Mouse (Mus musculus): ENCODE results near the gene Dnajc8. TPM values are rescaled to one million over a fixed set of nuclear protein-coding genes. Genes with fewer than 3 reads are reported as not detected.
A peak's percentile ranks its signal among the peaks of the same experiment; 100 is the strongest.

Dnajc8 gene
- total and polyA plus RNA-seq, 3 experiments: 110 to 246 TPM; not detected in 1

GRCm38 (mm10) chr4:132541413-132541812, 6.1 kb downstream of the Dnajc8 start:
- Histone ChIP-seq H3K36me3 (ENCODE audit: control insufficient read depth in 1 of 2, insufficient read depth in 2 of 2, low read length in 2 of 2) (peaks cover 11 to 30% of the 10 kb centered on the region in 2 experiments), H3K27ac (ENCODE audit: control insufficient read depth, low read depth, low read length) (no peak overlapping the region), H3K9ac (ENCODE audit: control insufficient read depth, low read depth, low read length, poor library complexity, severe bottlenecking) (no peak overlapping the region), H3K4me1 (ENCODE audit: control insufficient read depth in 1 of 2, insufficient read depth in 2 of 2, low read length in 2 of 2) (peaks cover 0 to 8% of the 10 kb centered on the region in 2 experiments; a peak in 1 of 4 replicates), H3K79me2 (ENCODE audit: control insufficient read depth, insufficient read depth, low read length, poor library complexity) (peaks cover 13% of the 10 kb centered on the region), H3K4me3 (ENCODE audit: control insufficient read depth in 1 of 2, insufficient read depth in 1 of 2, low read depth in 2 of 2, low read length in 2 of 2) (no peak overlapping the region), H3K9me3 (replicated peaks; ENCODE audit: insufficient read depth, low read length) (no peaks in the 10 kb centered on the region), H3K27me3 (ENCODE audit: control insufficient read depth in 1 of 2, insufficient read depth in 2 of 2, low read length in 2 of 2) (no peaks in the 10 kb centered on the region)
- no peak for DNase-seq (ENCODE audit: low read depth, low spot score)
- TF ChIP-seq E2F4 (IDR thresholded peaks at IDR 0.05; ENCODE audit: borderline replicate concordance, low read depth, low read length) (no peak), CHD2 (IDR thresholded peaks at IDR 0.05; ENCODE audit: low read length) (no peak), MEF2A (IDR thresholded peaks at IDR 0.05; ENCODE audit: extremely low read depth, insufficient replicate concordance, low read depth, low read length, poor library complexity, severe bottlenecking) (no peak), MXI1 (IDR thresholded peaks at IDR 0.05; ENCODE audit: low read depth, low read length) (no peak), USF1 (IDR thresholded peaks at IDR 0.05; ENCODE audit: low read depth, low read length) (no peak), USF2 (IDR thresholded peaks at IDR 0.05; ENCODE audit: borderline replicate concordance in 1 of 2, insufficient read depth in 1 of 2, low read depth in 1 of 2, low read length in 2 of 2) (no peak), MAFK (IDR thresholded peaks at IDR 0.05; ENCODE audit: borderline replicate concordance, low read depth, low read length) (no peak)

- H3K27ac ChIP-seq (ENCODE audit: control insufficient read depth, low read depth, low read length): no peak overlapping the region
- no peak overlapping the region for H3K9ac ChIP-seq (ENCODE audit: control insufficient read depth, low read depth, low read length, poor library complexity, severe bottlenecking)
- peaks cover under 1% of the 10 kb centered on the region; the same call in 1 of the 2 replicates for H3K79me2 ChIP-seq (ENCODE audit: control insufficient read depth, insufficient read depth, low read length, poor library complexity)
- no peaks in the 10 kb centered on the region for H3K4me1 ChIP-seq (ENCODE audit: control insufficient read depth in 1 of 2, insufficient read depth in 2 of 2, low read length in 2 of 2)
- no peaks in the 10 kb centered on the region for H3K9me3 ChIP-seq (replicated peaks; ENCODE audit: insufficient read depth, low read length)
- H3K36me3 ChIP-seq (ENCODE audit: control insufficient read depth in 1 of 2, insufficient read depth in 2 of 2, low read length in 2 of 2): peaks cover 0 to 39% of the 10 kb centered on the region in 2 experiments; a peak in 2 of 4 replicates
- no peak for TF ChIP-seq USF1 (IDR thresholded peaks at IDR 0.05; ENCODE audit: low read depth, low read length)
- TF ChIP-seq MXI1 (IDR thresholded peaks at IDR 0.05; ENCODE audit: low read depth, low read length): no peak
- no peak for TF ChIP-seq GABPA (IDR thresholded peaks at IDR 0.05; ENCODE audit: low read depth, low read length)
- no peak for TF ChIP-seq USF2 (IDR thresholded peaks at IDR 0.05; ENCODE audit: borderline replicate concordance in 1 of 2, insufficient read depth in 1 of 2, low read depth in 1 of 2, low read length in 2 of 2)
- TF ChIP-seq TBP (IDR thresholded peaks at IDR 0.05; ENCODE audit: low read depth, low read length): no peak
- no peak for TF ChIP-seq SMC3 (IDR thresholded peaks at IDR 0.05; ENCODE audit: low read depth, low read length)
- peak in 1 of 3 experiments; percentile 33; a peak in 2 of 6 replicates for TF ChIP-seq CTCF (IDR thresholded peaks at IDR 0.05 in 2 of 3, conservative IDR thresholded peaks at IDR 0.05 in 1 of 3; ENCODE audit: control insufficient read depth in 1 of 3, insufficient read depth in 1 of 3, low read depth in 2 of 3, low read length in 3 of 3, poor library complexity in 1 of 3, severe bottlenecking in 1 of 3)
- TF ChIP-seq ETS1 (IDR thresholded peaks at IDR 0.05; ENCODE audit: low read depth, low read length): no peak
- no peak overlapping the region for H3K4me3 ChIP-seq (ENCODE audit: control insufficient read depth in 1 of 2, insufficient read depth in 1 of 2, low read depth in 2 of 2, low read length in 2 of 2)
- no peaks in the 10 kb centered on the region for H3K27me3 ChIP-seq (ENCODE audit: control insufficient read depth in 1 of 2, insufficient read depth in 2 of 2, low read length in 2 of 2)
- peak; percentile 35 for DNase-seq (ENCODE audit: low read depth, low spot score)
Observed at GRCm38 (mm10) chr4:132542724-132543123, 7.4 kb downstream of the Dnajc8 start.

- H3K4me3 ChIP-seq (ENCODE audit: control insufficient read depth in 1 of 2, insufficient read depth in 1 of 2, low read depth in 2 of 2, low read length in 2 of 2): no peak overlapping the region
- no peaks in the 10 kb centered on the region for H3K9me3 ChIP-seq (replicated peaks; ENCODE audit: insufficient read depth, low read length)
- peaks cover 0 to 42% of the 10 kb centered on the region in 2 experiments; a peak in 2 of 4 replicates for H3K36me3 ChIP-seq (ENCODE audit: control insufficient read depth in 1 of 2, insufficient read depth in 2 of 2, low read length in 2 of 2)
- TF ChIP-seq EP300 (IDR thresholded peaks at IDR 0.05; ENCODE audit: low read depth in 1 of 2, low read length in 2 of 2) (no peak), ELF1 (IDR thresholded peaks at IDR 0.05; ENCODE audit: low read depth, low read length) (no peak), CTCF (IDR thresholded peaks at IDR 0.05 in 2 of 3, conservative IDR thresholded peaks at IDR 0.05 in 1 of 3; ENCODE audit: control insufficient read depth in 1 of 3, insufficient read depth in 1 of 3, low read depth in 2 of 3, low read length in 3 of 3, poor library complexity in 1 of 3, severe bottlenecking in 1 of 3) (peak; percentile 62 to 86 (median 67)), ETS1 (IDR thresholded peaks at IDR 0.05; ENCODE audit: low read depth, low read length) (no peak), ZC3H11A (IDR thresholded peaks at IDR 0.05; ENCODE audit: low read depth, low read length) (peak; percentile 43; the same call in 1 of the 2 replicates), SMC3 (IDR thresholded peaks at IDR 0.05; ENCODE audit: low read depth, low read length) (peak; percentile 79), SIN3A (IDR thresholded peaks at IDR 0.05; ENCODE audit: low read length) (no peak), RAD21 (IDR thresholded peaks at IDR 0.05; ENCODE audit: low read depth, low read length) (peak; percentile 77), MYC (IDR thresholded peaks at IDR 0.05; ENCODE audit: low read depth, low read length) (no peak), TBP (IDR thresholded peaks at IDR 0.05; ENCODE audit: low read depth, low read length) (no peak), GATA1 (IDR thresholded peaks at IDR 0.05; ENCODE audit: low read depth, low read length) (no peak)
- DNase-seq (ENCODE audit: low read depth, low spot score): peak; percentile 74
- H3K4me1 ChIP-seq (ENCODE audit: control insufficient read depth in 1 of 2, insufficient read depth in 2 of 2, low read length in 2 of 2): no peaks in the 10 kb centered on the region
- no peaks in the 10 kb centered on the region for H3K79me2 ChIP-seq (ENCODE audit: control insufficient read depth, insufficient read depth, low read length, poor library complexity)
- no peak overlapping the region for H3K27ac ChIP-seq (ENCODE audit: control insufficient read depth, low read depth, low read length)
- H3K27me3 ChIP-seq (ENCODE audit: control insufficient read depth in 1 of 2, insufficient read depth in 2 of 2, low read length in 2 of 2): no peaks in the 10 kb centered on the region
- H3K9ac ChIP-seq (ENCODE audit: control insufficient read depth, low read depth, low read length, poor library complexity, severe bottlenecking): no peak overlapping the region
Observed at GRCm38 (mm10) chr4:132545851-132546250, 10.5 kb downstream of the Dnajc8 start.
